Mouse (Mus musculus): ENCODE measurements at regions not wholly inside any gene's neighbourhood (a gene's known extent, or its start where the extent isn't known, plus 50 kb on each side); places are given as distances from the start of the nearest gene placed in this dataset.

GRCm38 (mm10) chr7:139741246-139741903 is 57.8 kb upstream of the Cfap46 start:
- no peak for ATAC-seq (ENCODE audit: insufficient number of reproducible peaks, insufficient read depth, low FRiP score, low read depth)

GRCm38 (mm10) chr7:139746803-139747202 is 63.2 kb upstream of the Cfap46 start:
- Histone ChIP-seq H3K9ac (ENCODE audit: low read length) (no peak overlapping the region), H3K27me3 (ENCODE audit: control insufficient read depth, insufficient read depth, low read length) (no peaks in the 10 kb centered on the region), H3K9me3 (ENCODE audit: control insufficient read depth, low read length) (peaks cover 5% of the 10 kb centered on the region; the same call in 1 of the 2 replicates), H3K36me3 (ENCODE audit: control insufficient read depth, insufficient read depth, low read length) (no peaks in the 10 kb centered on the region), H3K27ac (replicated peaks in 1 of 2; ENCODE audit: control insufficient read depth in 1 of 2, insufficient read depth in 1 of 2, low read depth in 2 of 2, low read length in 2 of 2) (no peak overlapping the region), H3K4me2 (ENCODE audit: low read length) (no peak overlapping the region), H3K4me3 (ENCODE audit: control insufficient read depth in 1 of 2, insufficient read depth in 1 of 2, low read depth in 1 of 2, low read length in 2 of 2) (no peak overlapping the region), H3K4me1 (ENCODE audit: control insufficient read depth in 2 of 2, insufficient read depth in 2 of 2, low read length in 2 of 2) (no peaks in the 10 kb centered on the region)
- WGBS = 41% methylated on average over 1 of the region's 1 CpGs
- ATAC-seq (ENCODE audit: insufficient number of reproducible peaks, insufficient read depth, low FRiP score, low read depth) = no peak

More at GRCm38 (mm10) chr7:139741246-139741903, 57.8 kb upstream of the Cfap46 start:
- Histone ChIP-seq H3K9me3 (ENCODE audit: control insufficient read depth, low read length) (peaks cover 5% of the 10 kb centered on the region; the same call in 1 of the 2 replicates), H3K4me3 (ENCODE audit: control insufficient read depth in 1 of 2, insufficient read depth in 1 of 2, low read depth in 1 of 2, low read length in 2 of 2) (no peak overlapping the region), H3K9ac (ENCODE audit: low read length) (no peak overlapping the region), H3K4me2 (ENCODE audit: low read length) (no peak overlapping the region), H3K27ac (replicated peaks in 1 of 2; ENCODE audit: control insufficient read depth in 1 of 2, insufficient read depth in 1 of 2, low read depth in 2 of 2, low read length in 2 of 2) (no peak overlapping the region), H3K36me3 (ENCODE audit: control insufficient read depth, insufficient read depth, low read length) (no peaks in the 10 kb centered on the region), H3K27me3 (ENCODE audit: control insufficient read depth, insufficient read depth, low read length) (no peaks in the 10 kb centered on the region), H3K4me1 (ENCODE audit: control insufficient read depth in 2 of 2, insufficient read depth in 2 of 2, low read length in 2 of 2) (no peaks in the 10 kb centered on the region)
- 65% methylated on average over 13 of the region's 13 CpGs for WGBS

DNA sequence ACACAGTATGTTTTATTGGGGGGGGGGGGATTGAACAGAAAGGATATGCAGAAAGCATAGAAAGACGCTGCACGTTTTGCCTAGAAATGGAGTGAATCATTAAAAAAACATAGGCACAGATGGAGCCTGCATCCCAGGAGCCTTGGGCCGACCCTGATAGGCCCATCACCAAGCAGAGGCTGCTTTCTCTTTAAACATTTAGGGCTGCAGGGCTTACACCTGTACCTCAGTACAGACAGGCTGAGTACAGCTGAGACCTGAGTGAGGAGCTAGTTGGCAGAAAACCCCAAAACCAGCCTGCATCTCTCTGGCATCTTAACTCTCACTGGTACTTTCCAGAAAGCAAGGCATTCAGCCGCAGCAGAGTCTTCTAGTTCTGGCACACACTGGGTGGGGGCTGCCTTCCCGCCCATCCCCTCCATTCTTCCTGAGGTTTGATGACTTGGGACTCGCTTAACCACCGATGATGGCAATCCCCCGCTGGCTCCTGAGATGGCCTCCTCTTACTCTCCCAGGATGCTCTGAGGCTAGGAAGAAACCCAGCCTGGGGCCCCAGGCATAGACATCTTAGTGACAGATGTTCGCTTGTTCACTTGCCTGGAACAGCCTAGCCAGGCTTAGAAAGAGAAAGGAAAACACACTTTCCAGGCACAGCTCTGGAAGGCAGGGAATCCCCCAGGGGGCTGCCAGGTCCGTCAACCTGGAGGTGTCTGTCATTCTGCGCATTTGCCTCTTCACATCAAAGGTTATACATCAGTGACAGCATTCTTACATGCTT is 63.9 kb upstream of the Cfap46 start:
- no peak overlapping the region for H3K9ac ChIP-seq (ENCODE audit: low read length)

DNA sequence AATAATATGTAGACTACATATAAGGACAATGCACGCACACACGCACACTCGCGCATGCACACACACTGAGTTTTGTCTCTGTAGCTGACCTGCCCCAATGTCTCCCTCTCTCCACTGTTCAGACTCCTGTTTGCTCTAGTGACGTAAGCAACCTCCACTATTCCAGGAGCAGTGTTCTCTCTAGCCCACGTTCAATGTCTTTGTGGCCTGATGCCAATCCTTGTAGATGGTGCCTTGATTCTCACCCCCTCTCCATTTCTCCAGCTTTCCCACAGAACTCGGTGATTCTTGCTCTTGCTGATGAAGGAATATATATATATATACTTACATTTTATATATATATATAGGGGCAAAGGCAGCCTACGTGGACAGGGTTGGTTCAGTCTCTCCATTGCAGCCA is 71.4 kb upstream of the Cfap46 start:
- no peaks in the 10 kb centered on the region for H3K9me3 ChIP-seq (ENCODE audit: control insufficient read depth, low read length)
- no peaks in the 10 kb centered on the region for H3K4me1 ChIP-seq (ENCODE audit: control insufficient read depth in 2 of 2, insufficient read depth in 2 of 2, low read length in 2 of 2)
- 87% methylated on average over 8 of the region's 8 CpGs for WGBS
- H3K27me3 ChIP-seq (ENCODE audit: control insufficient read depth, insufficient read depth, low read length) = peaks cover 3% of the 10 kb centered on the region; the same call in 1 of the 2 replicates
- H3K4me3 ChIP-seq (ENCODE audit: control insufficient read depth in 1 of 2, insufficient read depth in 1 of 2, low read depth in 1 of 2, low read length in 2 of 2) = no peak overlapping the region
- H3K27ac ChIP-seq (replicated peaks in 1 of 2; ENCODE audit: control insufficient read depth in 1 of 2, insufficient read depth in 1 of 2, low read depth in 2 of 2, low read length in 2 of 2) = no peak overlapping the region
- no peak overlapping the region for H3K9ac ChIP-seq (ENCODE audit: low read length)
- no peaks in the 10 kb centered on the region for H3K36me3 ChIP-seq (ENCODE audit: control insufficient read depth, insufficient read depth, low read length)
- no peak for ATAC-seq (ENCODE audit: insufficient number of reproducible peaks, insufficient read depth, low FRiP score, low read depth)
- no peak overlapping the region for H3K4me2 ChIP-seq (ENCODE audit: low read length)

More for the DNA sequence above, 63.9 kb upstream of the Cfap46 start:
- Histone ChIP-seq H3K4me1 (ENCODE audit: control insufficient read depth in 2 of 2, insufficient read depth in 2 of 2, low read length in 2 of 2) (no peaks in the 10 kb centered on the region), H3K27ac (replicated peaks in 1 of 2; ENCODE audit: control insufficient read depth in 1 of 2, insufficient read depth in 1 of 2, low read depth in 2 of 2, low read length in 2 of 2) (no peak overlapping the region), H3K4me2 (ENCODE audit: low read length) (no peak overlapping the region), H3K9me3 (ENCODE audit: control insufficient read depth, low read length) (peaks cover 5% of the 10 kb centered on the region; the same call in 1 of the 2 replicates), H3K27me3 (ENCODE audit: control insufficient read depth, insufficient read depth, low read length) (no peaks in the 10 kb centered on the region), H3K4me3 (ENCODE audit: control insufficient read depth in 1 of 2, insufficient read depth in 1 of 2, low read depth in 1 of 2, low read length in 2 of 2) (no peak overlapping the region), H3K36me3 (ENCODE audit: control insufficient read depth, insufficient read depth, low read length) (no peaks in the 10 kb centered on the region)
- ATAC-seq (ENCODE audit: insufficient number of reproducible peaks, insufficient read depth, low FRiP score, low read depth) = no peak
- 76% methylated on average over 11 of the region's 11 CpGs for WGBS

DNA sequence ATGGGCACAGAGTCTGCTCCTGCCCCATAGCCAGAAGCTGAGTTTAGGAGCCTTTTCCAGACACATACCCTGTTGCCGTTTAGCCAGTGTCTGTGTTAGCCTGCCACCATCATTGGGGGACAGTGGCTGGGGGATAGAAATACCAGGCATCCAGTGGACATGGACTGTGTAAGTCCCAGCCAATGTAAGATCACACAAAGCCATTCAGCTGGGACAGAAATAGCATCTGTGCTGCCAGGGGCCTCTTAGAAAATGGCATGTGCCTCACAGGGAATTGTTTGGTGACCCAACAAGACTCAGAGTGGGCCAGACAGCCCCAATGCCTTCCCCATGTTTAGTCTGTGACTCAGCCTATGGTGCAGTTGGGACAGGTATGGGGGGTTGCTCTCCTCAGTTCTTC is 71.5 kb upstream of the Adgra1 start:
- Histone ChIP-seq H3K4me1 (ENCODE audit: control insufficient read depth in 2 of 2, insufficient read depth in 2 of 2, low read length in 2 of 2) (peaks cover 15 to 19% of the 10 kb centered on the region in 2 experiments), H3K36me3 (ENCODE audit: control insufficient read depth, insufficient read depth, low read length) (no peaks in the 10 kb centered on the region), H3K27ac (replicated peaks in 1 of 2; ENCODE audit: control insufficient read depth in 1 of 2, insufficient read depth in 1 of 2, low read depth in 2 of 2, low read length in 2 of 2) (peak overlapping the region; percentile 9 to 72), H3K9me3 (ENCODE audit: control insufficient read depth, low read length) (no peaks in the 10 kb centered on the region), H3K4me3 (ENCODE audit: control insufficient read depth in 1 of 2, insufficient read depth in 1 of 2, low read depth in 1 of 2, low read length in 2 of 2) (no peak overlapping the region), H3K27me3 (ENCODE audit: control insufficient read depth, insufficient read depth, low read length) (no peaks in the 10 kb centered on the region), H3K4me2 (ENCODE audit: low read length) (0 out of 2 replicates have a peak overlapping the region, but pooled peaks have one; percentile 11), H3K9ac (ENCODE audit: low read length) (no peak overlapping the region)
- 32% methylated on average over 1 of the region's 1 CpGs for WGBS
- ATAC-seq (ENCODE audit: insufficient number of reproducible peaks, insufficient read depth, low FRiP score, low read depth) = no peak

DNA sequence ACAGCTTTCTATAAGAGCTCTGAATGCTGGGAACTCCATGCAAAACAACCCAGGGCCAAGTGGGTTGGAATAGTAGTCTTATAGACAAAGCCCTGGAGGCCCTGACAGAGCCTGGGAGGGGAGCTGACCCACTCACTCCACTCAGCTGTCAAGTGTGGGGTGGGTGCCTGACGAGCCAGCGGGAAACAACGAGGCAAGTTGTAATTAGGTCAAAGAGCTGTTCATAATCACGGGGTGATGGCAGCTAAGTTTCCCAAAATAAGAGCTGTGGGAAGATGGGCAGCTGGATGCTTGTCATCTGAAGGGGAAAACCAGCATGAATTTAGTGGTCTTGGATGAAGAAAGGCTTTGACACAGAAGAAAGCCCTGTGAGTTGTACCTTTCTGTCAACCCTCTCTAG is 70.7 kb upstream of the Adgra1 start:
- Histone ChIP-seq H3K9ac (ENCODE audit: low read length) (peak overlapping the region; percentile 46; the same call in 1 of the 2 replicates), H3K27me3 (ENCODE audit: control insufficient read depth, insufficient read depth, low read length) (no peaks in the 10 kb centered on the region), H3K36me3 (ENCODE audit: control insufficient read depth, insufficient read depth, low read length) (no peaks in the 10 kb centered on the region), H3K27ac (replicated peaks in 1 of 2; ENCODE audit: control insufficient read depth in 1 of 2, insufficient read depth in 1 of 2, low read depth in 2 of 2, low read length in 2 of 2) (peak overlapping the region in 1 of 2 experiments; percentile 72; a peak in 2 of 4 replicates), H3K9me3 (ENCODE audit: control insufficient read depth, low read length) (no peaks in the 10 kb centered on the region), H3K4me2 (ENCODE audit: low read length) (0 out of 2 replicates have a peak overlapping the region, but pooled peaks have one; percentile 11), H3K4me3 (ENCODE audit: control insufficient read depth in 1 of 2, insufficient read depth in 1 of 2, low read depth in 1 of 2, low read length in 2 of 2) (no peak overlapping the region), H3K4me1 (ENCODE audit: control insufficient read depth in 2 of 2, insufficient read depth in 2 of 2, low read length in 2 of 2) (peaks cover 15 to 19% of the 10 kb centered on the region in 2 experiments)
- no peak for ATAC-seq (ENCODE audit: insufficient number of reproducible peaks, insufficient read depth, low FRiP score, low read depth)
- 26% methylated on average over 4 of the region's 4 CpGs for WGBS

DNA sequence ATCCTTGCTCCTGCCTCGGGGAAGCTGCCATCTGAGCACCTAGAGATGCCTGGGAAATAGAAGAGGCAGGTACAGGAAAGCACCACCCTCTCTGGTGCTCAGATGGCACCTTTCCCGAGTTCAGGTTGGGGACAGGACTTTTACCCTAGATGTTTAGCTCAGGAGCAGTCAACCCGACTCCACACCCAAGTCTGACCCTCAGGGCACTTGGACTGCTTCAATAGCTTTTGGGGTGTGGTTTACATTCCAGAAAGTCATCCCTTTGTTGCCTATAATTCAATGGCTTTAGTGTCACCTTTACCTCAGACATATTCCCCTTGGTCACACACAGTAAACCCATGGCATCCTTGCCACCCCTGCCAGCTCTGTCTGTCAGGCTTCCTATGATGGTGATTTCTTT is 67.7 kb upstream of the Adgra1 start:
- H3K27ac ChIP-seq (replicated peaks in 1 of 2; ENCODE audit: control insufficient read depth in 1 of 2, insufficient read depth in 1 of 2, low read depth in 2 of 2, low read length in 2 of 2) = no peak overlapping the region
- no peak for ATAC-seq (ENCODE audit: insufficient number of reproducible peaks, insufficient read depth, low FRiP score, low read depth)
- no peak overlapping the region for H3K9ac ChIP-seq (ENCODE audit: low read length)
- WGBS = 70% methylated on average over 3 of the region's 3 CpGs
- H3K9me3 ChIP-seq (ENCODE audit: control insufficient read depth, low read length) = no peaks in the 10 kb centered on the region
- H3K4me2 ChIP-seq (ENCODE audit: low read length) = no peak overlapping the region
- H3K36me3 ChIP-seq (ENCODE audit: control insufficient read depth, insufficient read depth, low read length) = no peaks in the 10 kb centered on the region
- peaks cover 15 to 19% of the 10 kb centered on the region in 2 experiments for H3K4me1 ChIP-seq (ENCODE audit: control insufficient read depth in 2 of 2, insufficient read depth in 2 of 2, low read length in 2 of 2)
- H3K27me3 ChIP-seq (ENCODE audit: control insufficient read depth, insufficient read depth, low read length) = no peaks in the 10 kb centered on the region
- no peak overlapping the region for H3K4me3 ChIP-seq (ENCODE audit: control insufficient read depth in 1 of 2, insufficient read depth in 1 of 2, low read depth in 1 of 2, low read length in 2 of 2)
